Mouse (Mus musculus) midbrain, embryonic 11.5 days (tissue): ENCODE measurements around the gene Pax8. TPM values are rescaled to one million over a fixed set of nuclear protein-coding genes. Genes with fewer than 3 reads are reported as not detected.

Experiments used
- ATAC-seq: fragments of 200-750 bp; cut with Nextera tagmentation; 2 replicates; pipeline ENCODE4 v1.8.0; 2017; ENCODE audit warnings: moderate TSS enrichment, moderate library complexity; ENCODE audit not compliant: low FRiP score
- DNase-seq: peaks from one replicate; pipeline ENCODE4 v3.0.0; 2015; ENCODE audit warnings: low spot score; ENCODE audit errors: missing footprints
- H3K27ac ChIP-seq: fragments of 300-500 bp; sonication (generic); 2 replicates; pipeline ENCODE4 v1.5.1; 2014; ENCODE audit warnings: low read depth, low read length
- H3K27me3 ChIP-seq: fragments of 300-500 bp; sonication (generic); 2 replicates; pipeline ENCODE4 v1.6.1; 2014; ENCODE audit warnings: mild to moderate bottlenecking, low read length, moderate library complexity, mixed read lengths; ENCODE audit not compliant: control insufficient read depth, insufficient read depth
- H3K36me3 ChIP-seq: fragments of 300-500 bp; sonication (generic); 2 replicates; pipeline ENCODE4 v1.6.1; 2014; ENCODE audit warnings: mild to moderate bottlenecking, low read length, moderate library complexity, mixed read lengths; ENCODE audit not compliant: control insufficient read depth, insufficient read depth
- H3K4me1 ChIP-seq: fragments of 300-500 bp; sonication (generic); 2 replicates; pipeline ENCODE4 v1.6.1; 2014; ENCODE audit warnings: low read length; ENCODE audit not compliant: control insufficient read depth, insufficient read depth
- H3K4me2 ChIP-seq: fragments of 300-500 bp; sonication (generic); 2 replicates; pipeline ENCODE4 v1.6.1; 2014; ENCODE audit warnings: mild to moderate bottlenecking, moderate library complexity
- H3K4me3 ChIP-seq: fragments of 300-500 bp; sonication (generic); 2 replicates; pipeline ENCODE4 v1.5.1; 2014; ENCODE audit warnings: low read depth, low read length
- H3K9ac ChIP-seq: fragments of 300-500 bp; sonication (generic); 2 replicates; pipeline ENCODE4 v1.6.1; 2014; ENCODE audit warnings: low read length
- H3K9me3 ChIP-seq: fragments of 300-500 bp; sonication (generic); 2 replicates; pipeline ENCODE4 v1.6.1; 2016; ENCODE audit warnings: low read length; ENCODE audit not compliant: control insufficient read depth
- WGBS: fragments of 180-500 bp; shearing (Covaris S2); extraction: QIAGEN DNeasy Blood & Tissue Kit; methylation state at CpG from one replicate; pipeline ENCODE4 v1.1.7; 2014; 5-methylcytosine and 5-hydroxymethylcytosine counted together
- polyA plus RNA-seq: library from polyadenylated mRNA; unstranded; fragments of >200 nt; fragmentation: Nextera tagmentation; extraction: Ambion mirVana; gene quantifications from 2 replicates; pipeline ENCODE4 v1.2.1, GENCODE M21; 2014

Gene Pax8
- polyA plus RNA-seq, 1 experiment from 2014 or later: 3.4 TPM

DNA sequence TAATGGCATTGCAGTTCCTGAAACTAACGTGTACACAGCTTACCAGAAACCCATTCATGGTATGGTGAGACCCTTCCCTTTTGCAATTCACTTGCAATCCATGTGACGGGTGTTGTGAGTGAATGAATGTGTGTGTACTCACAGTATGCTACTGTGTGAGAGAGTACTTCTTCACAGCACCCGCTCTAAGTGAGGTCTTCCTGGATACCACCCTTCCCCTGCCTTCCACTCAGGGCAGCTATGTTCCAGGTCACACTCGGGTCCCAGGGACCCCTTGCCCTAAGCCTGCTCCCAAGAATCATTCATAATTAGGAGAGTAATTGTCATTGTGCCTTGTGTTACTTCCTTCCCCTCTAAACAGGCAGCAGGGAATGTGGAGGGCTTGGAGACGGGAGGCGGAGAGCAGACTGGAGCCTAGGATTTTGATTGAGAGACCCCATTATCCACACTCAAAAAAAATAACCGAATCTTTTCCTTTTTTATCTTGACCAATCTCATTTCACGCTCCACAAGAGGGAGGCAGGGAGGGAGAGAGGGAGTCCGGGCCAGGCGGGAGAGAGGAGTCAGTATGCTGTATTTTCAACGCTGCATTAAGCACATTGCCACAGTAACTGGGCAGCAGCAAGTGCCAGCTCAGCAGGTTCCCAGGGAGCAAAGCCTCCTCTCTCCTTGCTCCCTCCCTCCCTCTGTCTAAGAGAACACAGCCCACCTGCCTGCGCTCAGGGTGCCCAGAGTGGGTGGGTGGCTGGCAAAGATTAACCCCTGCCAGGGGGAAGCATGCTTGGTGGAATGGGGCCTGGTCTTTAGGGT lies 47.3 kb downstream of the Pax8 start:
- H3K4me3 ChIP-seq: no peak overlapping the region
- no peaks in the 10 kb centered on the region for H3K9me3 ChIP-seq
- H3K36me3 ChIP-seq: no peaks in the 10 kb centered on the region
- no peak overlapping the region for H3K27ac ChIP-seq
- H3K4me1 ChIP-seq: peaks cover 9% of the 10 kb centered on the region
- WGBS: 31% methylated on average over 12 of the region's 12 CpGs
- ATAC-seq (peak; percentile 93), DNase-seq (peak; percentile 89)
- H3K27me3 ChIP-seq: no peaks in the 10 kb centered on the region; the same call in 1 of the 2 replicates
- H3K4me2 ChIP-seq: no peak overlapping the region; the same call in 1 of the 2 replicates
- no peak overlapping the region for H3K9ac ChIP-seq

DNA sequence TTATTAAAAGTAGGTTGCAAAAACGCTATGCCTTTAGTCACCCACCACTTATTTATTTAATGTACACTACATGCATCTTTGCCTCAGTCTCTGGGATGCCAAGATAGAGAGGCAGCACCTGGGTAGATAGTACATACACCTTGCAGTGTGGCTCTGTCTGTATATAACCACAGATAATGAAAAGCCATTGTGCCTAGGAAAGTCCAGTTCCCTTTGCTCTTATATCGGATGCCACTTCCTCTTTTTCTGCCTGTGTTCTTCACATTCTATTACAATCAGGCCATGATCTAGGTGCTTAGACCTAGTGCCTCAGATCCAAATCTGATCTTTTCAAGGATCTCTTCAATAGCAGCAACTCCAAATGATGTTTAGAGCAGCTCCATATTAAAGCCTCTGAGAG lies 49.8 kb downstream of the Pax8 start:
- no peaks in the 10 kb centered on the region for H3K9me3 ChIP-seq
- no peak overlapping the region for H3K4me2 ChIP-seq
- DNase-seq (no peak), ATAC-seq (no peak)
- H3K27me3 ChIP-seq: no peaks in the 10 kb centered on the region; the same call in 1 of the 2 replicates
- 92% methylated on average over 2 of the region's 2 CpGs for WGBS
- H3K27ac ChIP-seq: no peak overlapping the region
- no peaks in the 10 kb centered on the region for H3K36me3 ChIP-seq
- no peak overlapping the region for H3K9ac ChIP-seq
- H3K4me3 ChIP-seq: no peak overlapping the region
- peaks cover 9% of the 10 kb centered on the region for H3K4me1 ChIP-seq

DNA sequence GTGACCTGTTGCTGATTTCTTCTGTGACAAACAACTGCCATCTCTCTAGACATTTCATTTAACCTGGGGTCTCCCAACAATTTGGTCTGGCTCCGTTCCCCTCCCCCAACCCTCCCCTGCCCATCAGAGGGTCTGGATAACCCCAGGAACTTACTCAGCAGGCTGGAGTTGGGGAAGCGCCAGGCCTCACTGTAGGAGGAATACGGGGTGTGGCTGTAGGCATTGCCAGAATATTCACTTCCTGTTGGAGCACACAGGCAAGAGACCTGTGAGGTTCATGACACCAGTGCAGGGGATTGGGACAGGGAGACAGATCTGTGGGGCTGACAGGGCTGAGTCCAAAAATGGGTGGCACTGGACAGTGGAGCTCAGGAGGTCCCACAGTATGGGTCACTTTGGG lies 52.6 kb downstream of the Pax8 start:
- H3K9me3 ChIP-seq: no peaks in the 10 kb centered on the region
- H3K27me3 ChIP-seq: no peaks in the 10 kb centered on the region; the same call in 1 of the 2 replicates
- no peak overlapping the region for H3K4me2 ChIP-seq
- 82% methylated on average over 3 of the region's 3 CpGs for WGBS
- DNase-seq (no peak), ATAC-seq (no peak)
- no peak overlapping the region for H3K27ac ChIP-seq
- peaks cover 1% of the 10 kb centered on the region for H3K4me1 ChIP-seq
- H3K36me3 ChIP-seq: no peaks in the 10 kb centered on the region
- no peak overlapping the region for H3K9ac ChIP-seq
- no peak overlapping the region for H3K4me3 ChIP-seq

DNA sequence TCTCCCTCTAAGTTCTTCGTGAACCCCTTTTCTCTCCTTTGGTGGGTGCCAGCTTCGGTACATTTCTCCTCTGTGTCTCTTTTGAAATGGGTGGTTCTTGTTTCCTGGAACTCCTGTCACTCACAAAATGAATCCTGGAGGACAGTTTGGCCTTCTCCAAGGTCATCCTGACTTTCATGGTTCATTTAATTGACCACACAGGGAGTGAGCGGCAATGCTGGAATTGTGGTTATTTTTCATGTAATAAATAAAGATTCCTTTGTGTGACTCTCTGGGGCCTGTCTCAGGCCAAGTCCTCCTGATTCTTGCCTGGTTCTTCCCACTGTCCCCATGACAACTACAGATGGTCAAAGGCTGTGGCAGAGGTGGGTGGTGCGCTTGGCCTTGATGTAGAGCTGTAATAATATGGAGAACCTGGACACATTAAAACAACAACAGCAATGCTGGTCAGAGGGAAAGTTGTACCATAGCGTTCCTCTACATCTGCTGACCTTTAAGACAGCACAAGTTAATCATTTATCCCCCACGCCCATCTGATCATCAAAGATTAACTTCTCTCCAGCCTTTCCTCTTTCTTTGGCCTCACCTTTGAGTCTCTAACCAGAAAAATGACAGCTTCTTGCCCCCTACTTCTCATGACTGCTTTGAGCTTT lies 54.1 kb downstream of the Pax8 start:
- WGBS: 88% methylated on average over 6 of the region's 6 CpGs
- DNase-seq (no peak), ATAC-seq (no peak)
- H3K27me3 ChIP-seq: no peaks in the 10 kb centered on the region; the same call in 1 of the 2 replicates
- no peaks in the 10 kb centered on the region for H3K36me3 ChIP-seq
- H3K4me3 ChIP-seq: no peak overlapping the region
- H3K4me1 ChIP-seq: peaks cover 2% of the 10 kb centered on the region; the same call in 1 of the 2 replicates
- H3K9me3 ChIP-seq: no peaks in the 10 kb centered on the region
- H3K27ac ChIP-seq: no peak overlapping the region
- H3K9ac ChIP-seq: no peak overlapping the region
- H3K4me2 ChIP-seq: no peak overlapping the region

DNA sequence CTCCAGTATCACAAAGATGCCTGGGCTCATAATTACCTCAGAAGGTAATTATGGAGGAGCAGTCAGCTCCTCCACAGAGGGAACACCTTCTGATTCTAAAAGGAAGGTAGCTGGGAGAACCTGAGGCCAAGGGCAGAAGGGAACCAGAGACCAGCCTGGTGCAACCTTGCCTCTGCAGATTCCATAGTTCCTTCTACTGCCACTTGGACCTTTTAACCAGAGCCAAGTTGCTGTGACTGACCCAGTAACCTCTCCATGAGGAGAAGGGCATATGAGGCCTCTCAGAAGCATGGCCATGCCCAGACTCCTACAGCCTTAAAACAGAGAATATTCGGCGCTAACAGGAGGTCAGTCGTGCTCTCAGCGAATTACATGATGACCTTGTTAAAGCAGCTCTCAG lies 57.8 kb downstream of the Pax8 start:
- DNase-seq (no peak), ATAC-seq (no peak)
- Histone ChIP-seq H3K27ac (no peak overlapping the region), H3K36me3 (no peaks in the 10 kb centered on the region), H3K9ac (no peak overlapping the region), H3K9me3 (no peaks in the 10 kb centered on the region), H3K27me3 (no peaks in the 10 kb centered on the region), H3K4me1 (peaks cover 2% of the 10 kb centered on the region; the same call in 1 of the 2 replicates), H3K4me3 (no peak overlapping the region), H3K4me2 (no peak overlapping the region)
- WGBS: 89% methylated on average over 4 of the region's 4 CpGs

DNA sequence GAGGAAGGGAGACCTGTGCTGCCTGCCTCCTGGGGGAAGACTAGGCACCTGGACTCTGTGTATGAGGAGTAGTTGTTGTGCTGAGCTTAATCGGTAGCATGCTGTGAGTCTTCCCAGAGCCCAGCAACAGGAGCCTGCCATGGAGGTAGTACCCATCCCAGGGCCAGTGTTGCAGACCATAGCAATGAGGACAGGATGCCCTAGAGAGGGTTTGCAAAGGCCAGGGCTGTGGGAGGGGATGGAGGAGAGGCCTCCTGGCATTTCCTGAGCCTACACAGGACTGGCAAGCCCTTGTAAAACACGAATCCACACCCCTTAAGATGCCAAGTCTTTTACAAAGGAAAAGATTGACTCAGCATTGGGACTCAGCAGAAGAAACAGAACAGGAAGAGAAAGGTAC lies 58.3 kb downstream of the Pax8 start:
- H3K27ac ChIP-seq: no peak overlapping the region; the same call in 1 of the 2 replicates
- WGBS: 13% methylated on average over 2 of the region's 2 CpGs
- DNase-seq: no peak

DNA sequence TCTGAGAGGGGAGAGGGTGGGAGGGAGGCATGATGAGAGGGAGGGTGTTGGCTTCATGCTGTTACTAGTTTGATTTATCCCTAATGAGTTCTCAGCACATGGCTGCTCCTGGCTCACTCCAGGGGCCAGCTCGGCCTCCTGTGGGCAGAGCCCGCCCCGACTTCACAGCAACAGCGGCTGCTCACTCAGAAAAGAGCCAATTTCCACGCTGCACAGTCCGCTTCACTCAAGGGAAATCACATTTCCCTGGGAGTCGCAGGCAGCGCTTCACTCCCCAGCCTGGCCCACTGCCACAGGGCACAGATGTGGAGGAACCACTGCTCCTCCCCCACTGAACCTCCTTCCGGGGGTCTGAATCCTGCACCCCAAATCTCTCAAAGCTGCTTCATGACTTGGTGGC lies 58.7 kb downstream of the Pax8 start:
- WGBS: 8% methylated on average over 9 of the region's 9 CpGs
- no peaks in the 10 kb centered on the region for H3K9me3 ChIP-seq
- H3K27ac ChIP-seq: no peak overlapping the region; the same call in 1 of the 2 replicates
- H3K36me3 ChIP-seq: no peaks in the 10 kb centered on the region
- ATAC-seq (0 out of 2 replicates have a peak, but pooled peaks have one; percentile 41), DNase-seq (no peak)
- H3K4me2 ChIP-seq: no peak overlapping the region
- no peaks in the 10 kb centered on the region for H3K27me3 ChIP-seq
- H3K4me3 ChIP-seq: no peak overlapping the region
- H3K4me1 ChIP-seq: peaks cover 2% of the 10 kb centered on the region; the same call in 1 of the 2 replicates
- no peak overlapping the region for H3K9ac ChIP-seq

More for the DNA sequence above, 58.3 kb downstream of the Pax8 start:
- Histone ChIP-seq H3K27me3 (no peaks in the 10 kb centered on the region), H3K4me2 (no peak overlapping the region), H3K9ac (no peak overlapping the region), H3K4me1 (peaks cover 2% of the 10 kb centered on the region; the same call in 1 of the 2 replicates), H3K4me3 (no peak overlapping the region), H3K36me3 (no peaks in the 10 kb centered on the region), H3K9me3 (no peaks in the 10 kb centered on the region)
- ATAC-seq: no peak

DNA sequence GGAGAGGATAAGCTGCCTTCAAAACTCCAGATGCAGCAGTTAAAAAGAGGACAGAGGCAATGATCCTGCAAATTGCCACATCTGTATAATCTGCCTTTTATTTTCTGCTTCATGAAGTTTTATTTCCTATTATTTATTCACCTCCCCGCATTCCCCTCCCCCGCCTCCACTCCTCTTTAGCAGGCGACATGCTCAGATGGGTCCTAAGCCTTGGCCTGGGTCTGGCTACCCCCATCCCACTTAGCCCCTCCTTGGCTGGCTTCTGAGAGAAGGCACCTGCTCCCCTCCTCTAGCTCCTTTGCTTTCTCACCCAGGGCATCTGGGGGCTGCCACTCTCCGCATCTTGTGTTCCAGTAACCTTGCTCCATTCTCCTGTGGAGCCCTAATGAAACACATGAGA lies 61.7 kb downstream of the Pax8 start:
- 0 out of 2 replicates have a peak, but pooled peaks have one; percentile 52 for ATAC-seq
- DNase-seq: no peak
- H3K27ac ChIP-seq: no peak overlapping the region
- no peak overlapping the region for H3K4me3 ChIP-seq
- H3K27me3 ChIP-seq: no peaks in the 10 kb centered on the region
- H3K9me3 ChIP-seq: no peaks in the 10 kb centered on the region
- no peaks in the 10 kb centered on the region for H3K36me3 ChIP-seq
- H3K9ac ChIP-seq: no peak overlapping the region
- WGBS: 82% methylated on average over 4 of the region's 4 CpGs
- no peak overlapping the region for H3K4me2 ChIP-seq
- H3K4me1 ChIP-seq: peaks cover 2% of the 10 kb centered on the region; the same call in 1 of the 2 replicates

DNA sequence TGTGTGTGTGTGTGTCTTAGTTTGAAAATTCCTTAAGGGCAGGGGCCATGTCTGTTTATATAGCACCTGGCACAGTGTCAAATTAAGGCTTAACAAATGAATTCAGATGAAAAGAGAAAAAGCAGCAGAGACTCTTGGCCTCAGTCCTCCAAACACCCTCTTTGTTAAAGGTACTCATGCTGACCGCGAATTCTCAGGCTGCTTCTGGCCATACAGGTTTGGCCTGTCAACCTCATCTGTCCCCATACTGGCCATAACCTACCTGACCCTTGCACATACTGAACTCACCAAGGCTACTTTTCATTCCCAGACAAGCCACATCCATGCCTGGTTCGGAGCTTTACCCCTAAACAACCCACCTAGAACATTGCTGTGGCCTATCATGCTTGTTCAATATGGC lies 62.2 kb downstream of the Pax8 start:
- WGBS: 65% methylated on average over 3 of the region's 3 CpGs
- DNase-seq (no peak), ATAC-seq (no peak)
- Histone ChIP-seq H3K27me3 (no peaks in the 10 kb centered on the region; the same call in 1 of the 2 replicates), H3K36me3 (no peaks in the 10 kb centered on the region), H3K4me1 (peaks cover 2% of the 10 kb centered on the region; the same call in 1 of the 2 replicates), H3K27ac (no peak overlapping the region), H3K4me2 (no peak overlapping the region), H3K4me3 (no peak overlapping the region), H3K9ac (no peak overlapping the region), H3K9me3 (no peaks in the 10 kb centered on the region)
